Mouse (Mus musculus): ENCODE measurements around the gene Ccdc117.
A peak's percentile ranks its signal among the peaks of the same experiment; 100 is the strongest.
"Not testable (repeated sequence)": the region's sequence is repeated elsewhere in the genome, so short reads cannot be mapped to it uniquely, and the experiment has no call there.

The Ccdc117 gene

GRCm38 (mm10) chr11:5541799-5542481 lies at the start of gene Ccdc117:
Gene Ccdc117 (minus strand): TSS chr11:5542187.
- peak; percentile 96 for DNase-seq

DNA sequence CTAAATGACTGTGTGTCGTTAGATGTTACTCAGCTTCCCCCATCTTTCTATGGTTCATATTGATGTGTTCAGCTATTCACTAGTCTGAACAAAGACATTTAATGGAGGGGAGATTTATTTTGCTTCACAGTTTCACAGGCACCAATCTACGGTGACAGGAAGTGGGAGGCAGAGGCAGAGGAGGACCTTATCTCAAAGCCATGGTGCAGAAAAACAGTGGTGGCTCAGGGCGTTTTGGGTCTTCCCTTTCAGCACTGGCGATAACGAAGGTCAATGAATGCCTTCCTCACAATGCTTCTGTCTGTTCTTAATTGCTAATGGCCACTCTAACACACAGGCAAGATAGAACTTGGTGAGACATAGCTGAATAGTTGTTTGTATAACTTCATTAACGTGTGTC lies 33.1 kb upstream of the Ccdc117 start:
- DNase-seq: no peak

DNA sequence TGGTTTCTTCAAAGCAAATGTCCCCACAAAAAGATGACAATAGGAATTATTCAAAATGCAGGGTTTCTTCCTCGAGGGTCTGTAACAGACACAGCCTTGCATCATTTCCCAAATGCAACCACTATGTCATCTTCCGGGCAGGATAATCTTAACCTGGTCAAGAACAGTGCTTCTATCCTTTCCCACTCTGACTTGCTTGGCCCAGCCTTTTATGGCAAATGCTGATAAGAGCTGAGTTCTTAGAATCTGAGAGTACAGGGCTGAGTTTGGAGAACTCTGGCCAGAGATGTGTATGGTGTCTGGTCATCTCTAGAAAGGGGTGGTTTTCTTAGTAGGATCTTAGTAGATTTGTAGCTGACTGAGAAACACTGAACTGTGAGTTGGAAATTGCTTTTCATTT lies 31.8 kb upstream of the Ccdc117 start:
- no peak for DNase-seq

- DNase-seq: no peak
These were observed 29.9 kb upstream of the Ccdc117 start for GRCm38 (mm10) chr11:5571856-5572255.

DNA sequence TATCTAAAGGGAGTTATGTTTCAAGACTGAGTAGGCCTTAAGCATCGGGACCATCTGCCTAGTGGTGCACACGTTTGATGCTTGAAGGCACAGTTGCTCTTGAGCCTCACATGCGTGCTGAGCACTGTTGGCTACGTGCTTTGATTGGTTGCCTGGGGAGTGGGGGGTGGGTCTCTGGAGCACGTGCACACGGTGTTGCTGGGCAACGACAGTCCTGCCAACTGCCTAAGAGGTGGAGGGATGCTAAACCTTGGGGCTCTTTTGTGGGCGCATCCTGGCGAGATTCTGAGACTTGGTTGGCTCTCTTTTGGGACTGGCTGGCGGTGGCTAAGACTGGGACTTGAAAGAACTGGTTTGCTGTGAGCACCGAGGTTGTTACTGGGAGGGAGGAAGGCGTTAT lies 27.5 kb upstream of the Ccdc117 start, which contains the start of gene Ankrd36:
Gene Ankrd36 (plus strand): TSS at position 211 of the 400 bp plus-strand sequence.
- DNase-seq: no peak

DNA sequence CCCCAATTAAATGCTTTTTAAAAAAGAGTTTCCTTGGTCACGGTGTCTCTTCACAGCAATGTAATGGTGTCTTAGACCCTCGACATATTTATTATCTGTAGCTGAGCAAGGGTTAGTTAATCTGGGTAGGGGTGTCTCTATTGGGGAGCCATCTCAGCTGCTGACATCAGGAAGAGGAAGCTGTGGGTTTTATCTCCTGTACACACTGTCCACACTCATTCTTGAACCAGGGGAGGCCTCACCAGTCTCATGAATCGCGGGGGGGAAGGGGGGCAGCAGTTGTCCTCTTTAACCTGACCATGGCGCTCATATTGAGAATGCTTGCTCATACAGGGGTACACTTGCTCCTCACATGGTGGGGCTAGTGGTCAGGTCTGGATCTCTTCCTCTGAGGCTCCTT lies 26.1 kb upstream of the Ccdc117 start:
- no peak for DNase-seq

GRCm38 (mm10) chr11:5567654-5568053 lies 25.7 kb upstream of the Ccdc117 start:
- no peak for DNase-seq

DNA sequence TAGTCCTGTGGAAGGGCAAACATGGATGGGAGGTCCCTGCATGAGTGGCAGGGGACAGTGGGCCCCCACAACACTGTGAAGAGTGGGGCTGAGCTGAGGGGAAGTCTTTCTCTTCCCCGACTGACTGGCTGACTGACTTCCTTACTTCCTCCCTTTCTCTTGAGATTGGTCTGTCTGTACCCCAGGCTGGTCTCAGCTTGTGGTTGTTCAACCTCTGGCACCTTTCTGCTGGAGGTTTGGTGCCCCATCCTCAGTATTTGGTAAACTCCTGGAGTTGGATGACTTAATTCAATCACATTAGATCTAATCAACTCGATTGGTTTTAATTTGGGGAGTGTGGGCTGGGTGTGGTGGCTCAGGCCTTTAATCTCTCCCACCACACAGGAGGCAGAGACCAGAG lies 24.5 kb upstream of the Ccdc117 start:
- no peak for DNase-seq

GRCm38 (mm10) chr11:5565596-5565995 lies 23.6 kb upstream of the Ccdc117 start:
- DNase-seq: no peak

- no peak for DNase-seq
These were observed 21.9 kb upstream of the Ccdc117 start for GRCm38 (mm10) chr11:5563898-5564297.

GRCm38 (mm10) chr11:5562625-5563268 lies 20.8 kb upstream of the Ccdc117 start:
- DNase-seq: no peak

GRCm38 (mm10) chr11:5560273-5560672 lies 18.3 kb upstream of the Ccdc117 start:
- DNase-seq: no peak

DNA sequence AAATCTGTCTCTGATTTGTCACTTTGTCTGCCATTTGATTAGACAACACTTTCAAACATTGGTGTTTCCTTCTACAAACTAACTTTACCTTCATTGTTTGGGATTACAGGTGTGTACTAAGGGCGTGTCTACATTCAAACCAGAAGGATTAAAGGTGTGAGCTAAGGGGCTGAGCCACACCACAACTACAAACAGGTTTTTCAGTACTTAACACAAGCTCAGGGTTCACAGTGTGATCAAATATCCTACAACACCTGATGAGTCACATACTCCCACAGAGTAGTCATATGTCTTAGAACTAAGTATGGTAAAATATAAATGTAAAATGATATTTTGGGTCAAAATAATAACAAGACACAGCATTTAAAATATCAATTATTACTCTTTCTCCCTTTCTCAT lies 9.9 kb upstream of the Ccdc117 start:
- no peak for DNase-seq

- no peak for DNase-seq
These were observed 9.4 kb upstream of the Ccdc117 start for GRCm38 (mm10) chr11:5551430-5551829.

- DNase-seq: no peak
These were observed 4.7 kb upstream of the Ccdc117 start for GRCm38 (mm10) chr11:5546693-5547092.

DNA sequence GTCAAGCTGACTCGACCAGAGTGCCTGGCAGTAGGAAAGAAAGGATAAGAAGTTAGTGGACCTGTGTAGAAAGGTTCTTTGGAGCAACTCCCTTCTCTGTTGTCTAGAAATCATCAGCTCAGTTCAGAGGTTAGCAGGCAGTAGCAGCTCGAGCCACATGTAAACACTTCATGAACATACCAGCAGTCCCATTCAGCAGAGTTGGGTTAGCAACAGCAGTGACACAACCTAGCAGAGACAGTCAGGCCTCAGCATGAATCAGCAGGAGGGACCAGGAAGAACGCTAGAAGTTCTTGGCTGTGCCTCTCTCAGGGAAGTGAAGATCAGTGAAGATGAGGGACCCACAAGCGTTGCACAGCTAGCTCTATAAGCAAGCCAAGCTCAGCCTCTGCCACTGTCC lies 3.5 kb upstream of the Ccdc117 start:
- no peak for DNase-seq

- not testable (repeated sequence) for DNase-seq
These were observed 2.7 kb upstream of the Ccdc117 start for GRCm38 (mm10) chr11:5544709-5545108.

DNA sequence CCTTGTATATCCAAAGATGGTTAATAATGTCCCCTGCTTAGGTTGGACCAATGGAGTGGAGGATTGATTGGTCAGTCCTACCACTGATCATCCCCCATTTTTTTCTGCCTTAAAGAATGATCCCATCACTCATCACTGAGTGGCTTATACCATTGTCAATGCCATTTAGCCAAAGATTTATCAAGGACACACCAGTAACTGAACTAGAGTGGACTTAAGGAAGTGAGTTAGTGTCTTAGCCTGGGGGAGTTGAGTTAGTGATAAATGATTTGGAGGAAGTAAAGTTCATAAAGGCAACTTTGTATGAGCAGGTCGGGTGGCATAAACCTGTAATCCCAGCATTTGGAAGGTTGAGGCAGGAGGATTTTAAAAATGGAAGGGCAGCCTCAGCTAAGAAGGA lies 1.3 kb upstream of the Ccdc117 start:
- no peak for DNase-seq

DNA sequence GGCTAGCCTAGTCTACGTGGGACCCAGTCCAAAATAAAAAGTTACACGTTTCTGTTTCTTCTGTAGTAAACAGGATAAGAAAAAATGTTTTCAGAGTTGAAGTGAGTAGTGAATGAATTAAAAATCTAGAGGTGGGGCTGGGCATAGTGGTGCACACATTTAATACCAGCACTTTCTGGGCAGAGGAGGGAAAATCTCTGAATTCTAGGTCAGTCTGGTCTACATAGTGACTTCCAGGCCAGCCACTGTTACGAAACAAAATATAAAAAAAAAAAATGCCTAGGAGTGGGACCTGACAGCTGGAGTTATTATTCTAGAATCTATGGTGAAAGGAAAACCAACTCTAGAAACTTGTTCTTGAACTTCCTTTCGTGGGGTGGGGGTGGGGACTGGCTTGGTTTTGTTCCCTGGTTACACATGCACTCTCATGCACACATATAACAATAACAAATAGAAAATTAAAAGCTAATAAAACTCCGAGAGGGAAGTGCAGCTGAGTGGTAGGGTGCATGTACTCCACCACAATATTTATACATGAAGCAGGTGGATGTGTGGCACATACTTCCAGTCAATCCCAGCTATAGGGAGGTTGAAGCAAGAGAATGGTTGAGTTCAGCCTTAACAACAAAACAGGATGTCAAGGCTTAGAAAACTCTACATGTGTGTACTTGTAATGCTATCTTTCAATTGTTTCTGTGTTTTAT lies 647 bp upstream of the Ccdc117 start:
- no peak for DNase-seq

GRCm38 (mm10) chr11:5541230-5541798 lies 673 bp downstream of the Ccdc117 start:
- no peak for DNase-seq

GRCm38 (mm10) chr11:5540331-5540730 lies 1.7 kb downstream of the Ccdc117 start:
- no peak for DNase-seq

GRCm38 (mm10) chr11:5537454-5537853 lies 4.5 kb downstream of the Ccdc117 start:
- not testable (repeated sequence) for DNase-seq

DNA sequence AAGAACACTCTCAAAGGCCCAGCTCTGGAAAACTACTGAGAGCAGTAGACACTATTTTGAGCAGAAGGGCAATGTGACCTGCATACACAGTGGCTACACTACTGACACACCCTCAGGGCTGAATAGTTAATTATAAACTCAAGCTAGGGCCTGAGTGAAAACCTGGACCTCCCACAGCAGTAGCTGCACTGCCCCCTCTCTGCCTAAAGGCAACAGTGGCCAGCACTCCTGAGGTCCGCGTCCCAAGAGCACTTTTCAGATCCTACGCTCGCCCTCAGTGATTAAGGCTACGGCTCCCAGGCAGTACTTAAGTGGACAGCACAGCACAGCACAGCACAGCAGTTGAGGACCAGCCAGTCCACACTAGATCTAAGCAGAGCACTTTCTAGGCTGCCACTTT lies 8.9 kb downstream of the Ccdc117 start:
- peak; percentile 95 for DNase-seq

DNA sequence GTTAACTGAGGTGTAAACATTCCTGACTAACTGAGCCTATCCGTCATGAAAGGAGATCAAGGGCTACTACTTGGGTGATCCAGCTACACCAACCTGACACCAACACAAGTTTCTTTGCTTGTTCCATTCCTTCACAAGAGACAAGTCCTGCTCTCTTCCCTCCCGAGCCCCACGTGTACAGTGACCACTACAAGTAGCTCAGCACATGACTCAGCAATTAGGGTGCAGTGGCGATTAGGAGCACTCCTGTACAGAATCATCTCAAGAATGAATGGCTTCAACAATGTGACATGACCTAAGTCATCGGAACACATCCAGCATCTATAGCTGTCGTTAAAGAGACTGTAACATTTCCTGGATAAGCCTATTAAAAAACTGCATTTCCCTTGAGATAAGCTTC lies 11.3 kb downstream of the Ccdc117 start:
- no peak for DNase-seq
